Mouse (Mus musculus): Measurements from ENCODE around the gene Prkag3. TPM values are rescaled to one million over a fixed set of nuclear protein-coding genes. Genes with fewer than 3 reads are reported as not detected.

Gene Prkag3
- total RNA-seq, 1 experiment, result 0.04 TPM

GRCm38 (mm10) chr1:74740846-74741245 lies 8.2 kb downstream of the Prkag3 start:
- no peak overlapping the region for H3K4me3 ChIP-seq (ENCODE audit: insufficient read depth in 1 of 2, low read depth in 1 of 2, low read length in 2 of 2, poor library complexity in 1 of 2, severe bottlenecking in 1 of 2)
- DNase-seq (ENCODE audit: low read depth, low spot score), result no peak
- TF ChIP-seq ZC3H11A (IDR thresholded peaks at IDR 0.05; ENCODE audit: borderline replicate concordance, low read depth, low read length) (no peak), ZNF384 (IDR thresholded peaks at IDR 0.05; ENCODE audit: low read depth, low read length) (no peak), CHD2 (IDR thresholded peaks at IDR 0.05; ENCODE audit: low read depth, low read length) (no peak), HCFC1 (IDR thresholded peaks at IDR 0.05; ENCODE audit: borderline replicate concordance, insufficient read depth, low read length) (no peak), MAFK (IDR thresholded peaks at IDR 0.05; ENCODE audit: insufficient read depth, low read depth, low read length) (no peak)
- H3K36me3 ChIP-seq (ENCODE audit: control insufficient read depth, insufficient read depth, low read length, poor library complexity, severe bottlenecking), result no peaks in the 10 kb centered on the region
- H3K9me3 ChIP-seq (ENCODE audit: control insufficient read depth, insufficient read depth, low read depth, low read length), result no peaks in the 10 kb centered on the region
- H3K4me1 ChIP-seq (ENCODE audit: control insufficient read depth in 2 of 2, insufficient read depth in 2 of 2, low read length in 2 of 2, poor library complexity in 1 of 2), result no peaks in the 10 kb centered on the region
- H3K9ac ChIP-seq (ENCODE audit: insufficient read depth, low read depth, low read length, poor library complexity, severe bottlenecking), result no peak overlapping the region
- H3K27ac ChIP-seq (ENCODE audit: insufficient read depth, low read depth, low read length, poor library complexity, severe bottlenecking), result no peak overlapping the region
- in situ Hi-C loops (cut with MboI; ENCODE audit: low sequenced_read_pairs in 2 of 2, unreplicated experiment in 2 of 2), result no loop called here

GRCm38 (mm10) chr1:74737500-74737899 lies 11.5 kb downstream of the Prkag3 start:
- Histone ChIP-seq H3K9me3 (ENCODE audit: control insufficient read depth, insufficient read depth, low read depth, low read length) (no peaks in the 10 kb centered on the region), H3K36me3 (ENCODE audit: control insufficient read depth, insufficient read depth, low read length, poor library complexity, severe bottlenecking) (no peaks in the 10 kb centered on the region), H3K27ac (ENCODE audit: insufficient read depth, low read depth, low read length, poor library complexity, severe bottlenecking) (no peak overlapping the region), H3K9ac (ENCODE audit: insufficient read depth, low read depth, low read length, poor library complexity, severe bottlenecking) (no peak overlapping the region), H3K4me1 (ENCODE audit: control insufficient read depth in 2 of 2, insufficient read depth in 2 of 2, low read length in 2 of 2, poor library complexity in 1 of 2) (no peaks in the 10 kb centered on the region), H3K4me3 (ENCODE audit: insufficient read depth in 1 of 2, low read depth in 1 of 2, low read length in 2 of 2, poor library complexity in 1 of 2, severe bottlenecking in 1 of 2) (no peak overlapping the region)
- no peak for DNase-seq (ENCODE audit: low read depth, low spot score)
- in situ Hi-C loops (cut with MboI; ENCODE audit: low sequenced_read_pairs in 2 of 2, unreplicated experiment in 2 of 2), result no loop called here
- no peak for TF ChIP-seq ZNF384 (IDR thresholded peaks at IDR 0.05; ENCODE audit: low read depth, low read length)
- no peak for TF ChIP-seq HCFC1 (IDR thresholded peaks at IDR 0.05; ENCODE audit: borderline replicate concordance, insufficient read depth, low read length)
- no peak for TF ChIP-seq ZC3H11A (IDR thresholded peaks at IDR 0.05; ENCODE audit: borderline replicate concordance, low read depth, low read length)
- no peak for TF ChIP-seq MAFK (IDR thresholded peaks at IDR 0.05; ENCODE audit: insufficient read depth, low read depth, low read length)
- no peak for TF ChIP-seq CHD2 (IDR thresholded peaks at IDR 0.05; ENCODE audit: low read depth, low read length)

- H3K4me1 ChIP-seq (ENCODE audit: control insufficient read depth in 2 of 2, insufficient read depth in 2 of 2, low read length in 2 of 2, poor library complexity in 1 of 2), result no peaks in the 10 kb centered on the region
- DNase-seq (ENCODE audit: low read depth, low spot score), result no peak
- H3K9me3 ChIP-seq (ENCODE audit: control insufficient read depth, insufficient read depth, low read depth, low read length), result no peaks in the 10 kb centered on the region
- no peaks in the 10 kb centered on the region for H3K36me3 ChIP-seq (ENCODE audit: control insufficient read depth, insufficient read depth, low read length, poor library complexity, severe bottlenecking)
- H3K9ac ChIP-seq (ENCODE audit: insufficient read depth, low read depth, low read length, poor library complexity, severe bottlenecking), result no peak overlapping the region
- no peak overlapping the region for H3K27ac ChIP-seq (ENCODE audit: insufficient read depth, low read depth, low read length, poor library complexity, severe bottlenecking)
- in situ Hi-C loops (cut with MboI; ENCODE audit: low sequenced_read_pairs in 2 of 2, unreplicated experiment in 2 of 2), result no loop called here
- H3K4me3 ChIP-seq (ENCODE audit: insufficient read depth in 1 of 2, low read depth in 1 of 2, low read length in 2 of 2, poor library complexity in 1 of 2, severe bottlenecking in 1 of 2), result no peak overlapping the region
- TF ChIP-seq MAFK (IDR thresholded peaks at IDR 0.05; ENCODE audit: insufficient read depth, low read depth, low read length) (no peak), HCFC1 (IDR thresholded peaks at IDR 0.05; ENCODE audit: borderline replicate concordance, insufficient read depth, low read length) (no peak), ZC3H11A (IDR thresholded peaks at IDR 0.05; ENCODE audit: borderline replicate concordance, low read depth, low read length) (no peak), CHD2 (IDR thresholded peaks at IDR 0.05; ENCODE audit: low read depth, low read length) (no peak), ZNF384 (IDR thresholded peaks at IDR 0.05; ENCODE audit: low read depth, low read length) (no peak)
Observed at GRCm38 (mm10) chr1:74736977-74737376, 12.0 kb downstream of the Prkag3 start.

GRCm38 (mm10) chr1:74728446-74728845 lies 20.6 kb downstream of the Prkag3 start:
- no peak for DNase-seq (ENCODE audit: low read depth, low spot score)

GRCm38 (mm10) chr1:74726674-74727073 lies 22.3 kb downstream of the Prkag3 start:
- no peak for TF ChIP-seq ZC3H11A (IDR thresholded peaks at IDR 0.05; ENCODE audit: borderline replicate concordance, low read depth, low read length)
- TF ChIP-seq MAFK (IDR thresholded peaks at IDR 0.05; ENCODE audit: insufficient read depth, low read depth, low read length), result no peak
- no peak for TF ChIP-seq ZNF384 (IDR thresholded peaks at IDR 0.05; ENCODE audit: low read depth, low read length)
- TF ChIP-seq CHD2 (IDR thresholded peaks at IDR 0.05; ENCODE audit: low read depth, low read length), result no peak
- no peak for TF ChIP-seq HCFC1 (IDR thresholded peaks at IDR 0.05; ENCODE audit: borderline replicate concordance, insufficient read depth, low read length)
- no peak overlapping the region for H3K4me3 ChIP-seq (ENCODE audit: insufficient read depth in 1 of 2, low read depth in 1 of 2, low read length in 2 of 2, poor library complexity in 1 of 2, severe bottlenecking in 1 of 2)
- H3K9ac ChIP-seq (ENCODE audit: insufficient read depth, low read depth, low read length, poor library complexity, severe bottlenecking), result no peak overlapping the region
- H3K4me1 ChIP-seq (ENCODE audit: control insufficient read depth in 2 of 2, insufficient read depth in 2 of 2, low read length in 2 of 2, poor library complexity in 1 of 2), result peaks cover 2 to 3% of the 10 kb centered on the region in 2 experiments; a peak in 2 of 4 replicates
- H3K36me3 ChIP-seq (ENCODE audit: control insufficient read depth, insufficient read depth, low read length, poor library complexity, severe bottlenecking), result no peaks in the 10 kb centered on the region
- no peak for DNase-seq (ENCODE audit: low read depth, low spot score)
- in situ Hi-C loops (cut with MboI; ENCODE audit: low sequenced_read_pairs in 2 of 2, unreplicated experiment in 2 of 2), result no loop called here
- no peak overlapping the region for H3K27ac ChIP-seq (ENCODE audit: insufficient read depth, low read depth, low read length, poor library complexity, severe bottlenecking)
- no peaks in the 10 kb centered on the region for H3K9me3 ChIP-seq (ENCODE audit: control insufficient read depth, insufficient read depth, low read depth, low read length)

More at GRCm38 (mm10) chr1:74728446-74728845, 20.6 kb downstream of the Prkag3 start:
- no peak overlapping the region for H3K27ac ChIP-seq (ENCODE audit: insufficient read depth, low read depth, low read length, poor library complexity, severe bottlenecking)
- H3K9ac ChIP-seq (ENCODE audit: insufficient read depth, low read depth, low read length, poor library complexity, severe bottlenecking), result no peak overlapping the region
- no peaks in the 10 kb centered on the region for H3K9me3 ChIP-seq (ENCODE audit: control insufficient read depth, insufficient read depth, low read depth, low read length)
- no peak overlapping the region for H3K4me3 ChIP-seq (ENCODE audit: insufficient read depth in 1 of 2, low read depth in 1 of 2, low read length in 2 of 2, poor library complexity in 1 of 2, severe bottlenecking in 1 of 2)
- in situ Hi-C loops (cut with MboI; ENCODE audit: low sequenced_read_pairs in 2 of 2, unreplicated experiment in 2 of 2), result no loop called here
- no peaks in the 10 kb centered on the region for H3K36me3 ChIP-seq (ENCODE audit: control insufficient read depth, insufficient read depth, low read length, poor library complexity, severe bottlenecking)
- TF ChIP-seq ZC3H11A (IDR thresholded peaks at IDR 0.05; ENCODE audit: borderline replicate concordance, low read depth, low read length), result no peak
- TF ChIP-seq MAFK (IDR thresholded peaks at IDR 0.05; ENCODE audit: insufficient read depth, low read depth, low read length), result no peak
- no peak for TF ChIP-seq HCFC1 (IDR thresholded peaks at IDR 0.05; ENCODE audit: borderline replicate concordance, insufficient read depth, low read length)
- no peak for TF ChIP-seq ZNF384 (IDR thresholded peaks at IDR 0.05; ENCODE audit: low read depth, low read length)
- no peak for TF ChIP-seq CHD2 (IDR thresholded peaks at IDR 0.05; ENCODE audit: low read depth, low read length)
- peaks cover 2 to 3% of the 10 kb centered on the region in 2 experiments; a peak in 2 of 4 replicates for H3K4me1 ChIP-seq (ENCODE audit: control insufficient read depth in 2 of 2, insufficient read depth in 2 of 2, low read length in 2 of 2, poor library complexity in 1 of 2)
